Mouse (Mus musculus) heart, adult 2 months (tissue): ENCODE measurements around the gene Ttc1.

Experiments
- CTCF ChIP-seq: fragments of 200-600 bp; IDR thresholded peaks from 2 replicates; pipeline ENCODE4 v1.8.1; 2022; ENCODE audit warnings: antibody characterized with exemption, mild to moderate bottlenecking, moderate library complexity
- EP300 ChIP-seq: fragments of 200-500 bp; IDR thresholded peaks from 2 replicates; pipeline ENCODE4 v1.6.1; 2011; ENCODE audit warnings: low read depth, low read length, control low read depth; ENCODE audit not compliant: insufficient read depth

DNA sequence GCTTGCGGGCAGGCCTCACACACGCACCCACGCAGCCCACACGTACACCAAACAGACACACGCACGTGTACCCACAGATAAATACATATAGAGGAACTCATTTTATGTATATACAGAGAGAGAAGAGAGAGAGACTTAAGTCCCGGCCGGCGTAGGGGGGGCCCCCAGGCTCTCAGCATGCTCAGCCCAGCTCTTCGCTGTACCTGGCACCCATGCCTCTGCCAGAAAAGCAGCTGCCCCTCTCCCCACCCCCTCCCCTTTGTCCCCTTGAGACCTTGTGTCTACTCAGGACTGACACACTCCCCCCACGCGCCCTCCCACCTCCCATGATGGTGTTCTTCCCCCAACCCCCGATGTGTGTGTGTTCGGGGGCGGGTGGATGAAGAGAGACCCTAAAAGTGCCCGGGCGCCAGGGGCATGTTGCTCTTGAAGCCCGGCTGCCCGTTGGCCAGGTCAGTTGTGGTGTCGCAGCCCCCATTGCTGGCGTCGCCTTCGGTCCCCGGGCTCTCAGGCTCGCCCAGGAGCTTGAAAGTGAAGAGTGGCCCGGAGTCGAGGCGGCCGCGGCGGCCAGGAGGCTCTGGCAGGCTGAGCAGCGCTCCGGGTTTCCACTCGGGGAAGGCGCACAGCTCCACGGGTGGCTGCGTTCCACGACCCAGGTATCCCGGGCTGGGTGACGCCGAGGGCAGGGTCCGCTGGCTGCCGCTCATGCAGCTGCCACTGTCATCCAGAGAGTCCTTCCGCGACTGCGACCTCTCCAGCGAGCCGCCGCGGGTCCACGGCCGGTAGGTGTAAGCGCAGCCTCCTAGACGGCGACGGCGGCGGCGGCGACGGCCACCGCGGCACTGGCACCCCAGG lies 27.9 kb upstream of the Ttc1 start:
- no peak for TF ChIP-seq CTCF
- TF ChIP-seq EP300, result no peak
